ENCODE assay signal across 8 mouse cellular contexts in the genomic region with DNA sequence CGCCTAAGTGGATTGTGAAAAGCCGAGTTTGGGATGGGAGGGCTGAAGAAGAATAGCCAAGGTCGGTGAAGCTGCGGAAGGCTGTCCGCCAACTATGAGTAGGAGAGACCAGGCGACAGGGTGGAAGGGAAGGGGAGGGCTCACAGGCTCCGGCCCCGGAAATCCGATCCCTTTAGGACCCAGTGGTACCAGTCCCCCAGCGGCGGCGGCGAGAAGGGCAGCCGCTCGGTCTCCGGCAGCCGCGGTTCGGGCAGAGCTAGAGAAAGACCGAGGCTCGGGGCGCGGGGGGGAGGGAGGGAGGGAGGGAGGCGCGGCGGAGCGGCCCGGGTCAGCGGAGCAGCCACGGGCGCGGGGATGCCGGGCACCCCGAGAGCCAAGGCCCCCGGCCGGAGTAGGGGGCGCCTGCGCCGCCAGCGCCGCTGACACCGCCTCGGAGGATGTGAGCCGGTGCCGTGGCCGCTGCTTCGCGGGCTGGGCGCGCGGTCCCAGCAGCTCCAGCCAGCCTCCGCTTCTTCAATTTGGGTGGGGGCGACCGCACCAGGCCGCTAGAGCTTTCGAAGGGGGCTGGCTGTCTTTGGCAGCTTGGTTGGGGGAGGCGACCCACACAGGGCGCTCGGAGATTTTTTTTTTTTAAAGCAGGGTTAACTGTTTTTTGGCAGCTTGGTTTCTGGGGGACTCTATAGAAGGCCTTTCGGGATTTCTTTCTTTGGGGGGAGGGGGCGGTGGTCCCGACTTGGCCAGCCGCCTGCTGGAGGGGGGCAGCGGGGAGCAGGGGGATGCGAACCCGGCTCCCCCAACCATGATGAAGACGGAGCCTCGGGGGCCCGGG. TPM values are rescaled to one million over a fixed set of nuclear protein-coding genes. Genes with fewer than 3 reads are reported as not detected.
DNase-seq lines count a peak whose midpoint lies in the region; ATAC-seq and TF ChIP-seq lines count a peak whose summit lies in the region.

Ppp1r9b (plus strand) TSS at position 287 of the 829 bp plus-strand sequence.

- H3K27ac ChIP-seq in heart, embryonic 13.5 days (replicated peaks): peak within 1 kb of the TSS; percentile 95
- peak within 1 kb of the TSS; percentile 66 for H3K27ac ChIP-seq in liver, embryonic 14.5 days
- peak within 1 kb of the TSS; percentile 96 for H3K27ac ChIP-seq in stomach, embryonic 15.5 days

- H3K4me2 ChIP-seq in heart, embryonic 13.5 days: peak within 1 kb of the TSS; percentile 100
- H3K4me2 ChIP-seq in liver, embryonic 14.5 days (ENCODE audit: low read depth): peak within 1 kb of the TSS; percentile 82
- peak within 1 kb of the TSS; percentile 92 for H3K4me2 ChIP-seq in stomach, embryonic 15.5 days

- peak; percentile 87 for TF ChIP-seq CTCF in liver, embryonic 14.5 days (IDR thresholded peaks at IDR 0.05; ENCODE audit: low read depth)

- DNase-seq in CD8-positive naive resting alpha-beta T cell, adult 2 months (ENCODE audit: low read depth in 2 of 2, low spot score in 2 of 2): peak; percentile 83 to 88
- DNase-seq in c-Kit-negative CD71-positive TER-119-positive erythroid progenitor cells, embryonic 14.5 days (ENCODE audit: low read depth, low spot score): peak; percentile 78
- peak; percentile 77 for DNase-seq in fibroblast of lung, adult 2 months (ENCODE audit: low read depth)
- DNase-seq in kidney, postnatal 10 days: peak; percentile 96
- DNase-seq in liver, embryonic 14.5 days (ENCODE audit: low read depth in 3 of 3, low spot score in 3 of 3): peak; percentile 79 to 81 (median 80)
- DNase-seq in neural tube, embryonic 10.5 days (ENCODE audit: extremely low spot score, low spot score): peak; percentile 99

- peak within 1 kb of the TSS; percentile 98 for H3K9ac ChIP-seq in heart, embryonic 13.5 days
- peak within 1 kb of the TSS; percentile 96 for H3K9ac ChIP-seq in liver, embryonic 14.5 days (replicated peaks)
- H3K9ac ChIP-seq in stomach, embryonic 15.5 days: peak within 1 kb of the TSS; percentile 74

- TF ChIP-seq EP300 in liver, embryonic 14.5 days (IDR thresholded peaks at IDR 0.05; ENCODE audit: low read depth): no peak

- WGBS in heart, embryonic 13.5 days: under 1% methylated on average over 62 of the region's 69 CpGs
- under 1% methylated on average over 64 of the region's 69 CpGs for WGBS in liver, embryonic 14.5 days (ENCODE audit: insufficient replicate concordance)
- WGBS in stomach, embryonic 15.5 days: 1% methylated on average over 65 of the region's 69 CpGs

- ATAC-seq in heart, embryonic 13.5 days (ENCODE audit: extremely low read depth, insufficient number of reproducible peaks, low FRiP score, low TSS enrichment): peak; percentile 61
- ATAC-seq in liver, embryonic 14.5 days (ENCODE audit: insufficient read depth): peak; percentile 81
- peak; percentile 85 for ATAC-seq in stomach, embryonic 15.5 days (ENCODE audit: insufficient read depth, low FRiP score, low read depth)

- H3K9me3 ChIP-seq in heart, embryonic 13.5 days: no peaks in the 10 kb centered on the region
- H3K9me3 ChIP-seq in liver, embryonic 14.5 days (ENCODE audit: control insufficient read depth, low read length): no peaks in the 10 kb centered on the region
- H3K9me3 ChIP-seq in stomach, embryonic 15.5 days: no peaks in the 10 kb centered on the region

- peaks cover 12% of the 10 kb centered on the region for H3K36me3 ChIP-seq in heart, embryonic 13.5 days
- peaks cover 6% of the 10 kb centered on the region; the same call in 1 of the 2 replicates for H3K36me3 ChIP-seq in liver, embryonic 14.5 days (replicated peaks; ENCODE audit: control insufficient read depth, insufficient read depth, low read depth)
- no peaks in the 10 kb centered on the region for H3K36me3 ChIP-seq in stomach, embryonic 15.5 days

- H3K4me3 ChIP-seq in heart, embryonic 13.5 days: peak within 1 kb of the TSS; percentile 94
- peak within 1 kb of the TSS; percentile 77 to 96 for H3K4me3 ChIP-seq in liver, embryonic 14.5 days (ENCODE audit: insufficient read depth in 1 of 2, low read depth in 2 of 2, low read length in 2 of 2)
- peak within 1 kb of the TSS; percentile 90 for H3K4me3 ChIP-seq in stomach, embryonic 15.5 days (replicated peaks)

- H3K4me1 ChIP-seq in heart, embryonic 13.5 days: peaks cover 78% of the 10 kb centered on the region
- peaks cover 51 to 63% of the 10 kb centered on the region in 2 experiments for H3K4me1 ChIP-seq in liver, embryonic 14.5 days (replicated peaks; ENCODE audit: control insufficient read depth in 2 of 2, insufficient read depth in 2 of 2, low read length in 1 of 2)
- H3K4me1 ChIP-seq in stomach, embryonic 15.5 days: peaks cover 71% of the 10 kb centered on the region

- no peaks in the 10 kb centered on the region for H3K27me3 ChIP-seq in heart, embryonic 13.5 days (replicated peaks)
- H3K27me3 ChIP-seq in liver, embryonic 14.5 days (ENCODE audit: control insufficient read depth, insufficient read depth, low read length): no peaks in the 10 kb centered on the region
- no peaks in the 10 kb centered on the region for H3K27me3 ChIP-seq in stomach, embryonic 15.5 days (replicated peaks)

RNA-seq across cellular contexts. Expression of gene Ppp1r9b, which starts in this region (rescaled TPM):
- polyA plus RNA-seq in heart, embryonic 13.5 days (2015; fragmentation: Nextera tagmentation; extraction: Ambion mirVana): 6.5 and 6.8 TPM in 2 replicates
- 14.1 and 14.9 TPM in 2 replicates for polyA plus RNA-seq in liver, embryonic 14.5 days (2012; rRNA removed)
- polyA plus RNA-seq in liver, embryonic 14.5 days (2014; fragmentation: Nextera tagmentation; extraction: Ambion mirVana): 8.8 and 10.4 TPM in 2 replicates
- 10.3 TPM in 2 replicates for polyA plus RNA-seq in stomach, embryonic 15.5 days (2015; fragmentation: Nextera tagmentation; extraction: Ambion mirVana)

Comparison
In these comparisons a context has a peak if more than half of its experiments do, and no peak if none do; other contexts are left out.
1. Peak in every context shown above with its lines: DNase-seq, ATAC-seq, H3K4me3 ChIP-seq and H3K27ac ChIP-seq.